Mouse (Mus musculus) embryonic facial prominence, embryonic 12.5 days (tissue): ENCODE results near the gene Ccdc155. TPM values are rescaled to one million over a fixed set of nuclear protein-coding genes. Genes with fewer than 3 reads are reported as not detected.
A peak's percentile ranks its signal among the peaks of the same experiment; 100 is the strongest.

Experiments
- ATAC-seq: fragments of 200-750 bp; cut with Nextera tagmentation; 2 replicates; pipeline ENCODE4 v1.8.0; 2017; ENCODE audit not compliant: insufficient number of reproducible peaks, insufficient read depth, low FRiP score, low TSS enrichment
- H3K27ac ChIP-seq: fragments of 300-500 bp; sonication (generic); 2 replicates; pipeline ENCODE4 v1.5.1; 2016; ENCODE audit warnings: mild to moderate bottlenecking
- H3K27me3 ChIP-seq: fragments of 300-500 bp; sonication (generic); 2 replicates; pipeline ENCODE4 v1.6.1; 2016; ENCODE audit warnings: mild to moderate bottlenecking, moderate library complexity
- H3K36me3 ChIP-seq: fragments of 300-500 bp; sonication (generic); 2 replicates; pipeline ENCODE4 v1.6.1; 2016; ENCODE audit warnings: mild to moderate bottlenecking
- H3K4me1 ChIP-seq: fragments of 300-500 bp; sonication (generic); 2 replicates; pipeline ENCODE4 v1.6.1; 2016
- H3K4me2 ChIP-seq: fragments of 300-500 bp; sonication (generic); replicated peaks from 2 replicates; pipeline ENCODE4 v1.6.1; 2016; ENCODE audit warnings: mild to moderate bottlenecking, moderate library complexity
- H3K4me3 ChIP-seq: fragments of 300-500 bp; sonication (generic); 2 replicates; pipeline ENCODE4 v1.5.1; 2016; ENCODE audit warnings: mild to moderate bottlenecking
- H3K9ac ChIP-seq: fragments of 300-500 bp; sonication (generic); 2 replicates; pipeline ENCODE4 v1.6.1; 2016; ENCODE audit warnings: mild to moderate bottlenecking, moderate library complexity
- H3K9me3 ChIP-seq: fragments of 300-500 bp; sonication (generic); 2 replicates; pipeline ENCODE4 v1.6.1; 2016; ENCODE audit warnings: mild to moderate bottlenecking, moderate library complexity
- WGBS: fragments of 180-500 bp; shearing (Covaris S2); methylation state at CpG from one replicate; pipeline ENCODE4 v1.1.7; 2016; 5-methylcytosine and 5-hydroxymethylcytosine counted together
- polyA plus RNA-seq: library from polyadenylated mRNA; unstranded; fragments of >200 nt; fragmentation: Nextera tagmentation; extraction: Ambion mirVana; gene quantifications from 2 replicates; pipeline ENCODE4 v1.2.1, GENCODE M21; 2016

The Ccdc155 gene
- polyA plus RNA-seq, 1 experiment from 2014 or later, result 1.7 TPM

DNA sequence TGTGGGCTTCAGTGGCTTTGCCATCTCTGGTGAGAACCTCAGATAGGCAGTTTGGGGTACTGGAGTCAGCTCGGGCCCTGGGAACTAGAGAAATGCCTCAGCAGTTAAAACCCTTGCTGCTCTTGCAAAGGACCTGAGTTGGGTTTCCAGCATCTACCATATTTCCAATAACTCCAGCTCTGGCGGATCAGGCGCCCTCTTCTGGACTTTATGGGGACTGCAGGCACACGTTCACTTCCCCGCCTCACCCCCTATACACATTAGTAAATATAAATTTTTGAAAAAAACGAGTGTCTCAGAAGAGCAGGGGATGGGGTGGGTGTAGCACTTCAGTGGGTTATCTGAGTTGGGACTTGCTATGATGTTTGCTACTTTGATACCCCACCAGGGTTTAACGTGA lies 31.7 kb downstream of the Ccdc155 start:
- H3K36me3 ChIP-seq, result no peaks in the 10 kb centered on the region
- H3K27me3 ChIP-seq, result peaks cover 90% of the 10 kb centered on the region
- no peak for ATAC-seq
- WGBS, result 58% methylated on average over 7 of the region's 7 CpGs
- no peak overlapping the region for H3K9ac ChIP-seq
- peaks cover 21% of the 10 kb centered on the region for H3K9me3 ChIP-seq
- H3K4me1 ChIP-seq, result peaks cover 12% of the 10 kb centered on the region
- no peak overlapping the region for H3K27ac ChIP-seq
- H3K4me2 ChIP-seq, result no peak overlapping the region
- H3K4me3 ChIP-seq, result no peak overlapping the region

- H3K36me3 ChIP-seq, result no peaks in the 10 kb centered on the region
- no peak overlapping the region for H3K9ac ChIP-seq
- no peak overlapping the region for H3K4me2 ChIP-seq
- ATAC-seq, result no peak
- H3K27ac ChIP-seq, result no peak overlapping the region
- H3K4me3 ChIP-seq, result no peak overlapping the region
- peaks cover 89% of the 10 kb centered on the region for H3K27me3 ChIP-seq
- 97% methylated on average over 3 of the region's 3 CpGs for WGBS
- peaks cover 21% of the 10 kb centered on the region for H3K9me3 ChIP-seq
- no peaks in the 10 kb centered on the region for H3K4me1 ChIP-seq
These were observed 35.2 kb downstream of the Ccdc155 start for GRCm38 (mm10) chr7:45169495-45169894.

DNA sequence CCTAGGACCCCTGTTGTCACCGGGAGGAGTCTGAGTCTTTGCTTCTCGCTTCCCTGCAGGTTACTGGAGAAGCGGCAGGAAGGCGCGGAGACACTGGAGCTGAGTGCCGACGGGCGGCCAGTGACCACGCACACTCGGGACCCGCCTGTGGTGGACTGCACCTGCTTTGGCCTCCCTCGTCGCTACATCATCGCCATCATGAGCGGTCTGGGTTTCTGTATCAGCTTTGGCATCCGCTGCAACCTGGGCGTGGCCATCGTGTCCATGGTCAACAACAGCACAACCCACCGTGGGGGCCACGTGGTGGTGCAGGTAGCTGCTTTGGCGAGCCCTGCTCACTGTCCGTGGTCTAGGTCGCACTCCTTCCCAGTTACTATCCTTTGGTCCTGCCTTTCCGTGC lies 36.0 kb downstream of the Ccdc155 start:
- Histone ChIP-seq H3K9me3 (peaks cover 21% of the 10 kb centered on the region), H3K27me3 (peaks cover 90% of the 10 kb centered on the region), H3K36me3 (no peaks in the 10 kb centered on the region), H3K4me1 (no peaks in the 10 kb centered on the region), H3K4me3 (no peak overlapping the region), H3K27ac (no peak overlapping the region), H3K9ac (no peak overlapping the region), H3K4me2 (no peak overlapping the region)
- no peak for ATAC-seq
- 4% methylated on average over 24 of the region's 24 CpGs for WGBS

DNA sequence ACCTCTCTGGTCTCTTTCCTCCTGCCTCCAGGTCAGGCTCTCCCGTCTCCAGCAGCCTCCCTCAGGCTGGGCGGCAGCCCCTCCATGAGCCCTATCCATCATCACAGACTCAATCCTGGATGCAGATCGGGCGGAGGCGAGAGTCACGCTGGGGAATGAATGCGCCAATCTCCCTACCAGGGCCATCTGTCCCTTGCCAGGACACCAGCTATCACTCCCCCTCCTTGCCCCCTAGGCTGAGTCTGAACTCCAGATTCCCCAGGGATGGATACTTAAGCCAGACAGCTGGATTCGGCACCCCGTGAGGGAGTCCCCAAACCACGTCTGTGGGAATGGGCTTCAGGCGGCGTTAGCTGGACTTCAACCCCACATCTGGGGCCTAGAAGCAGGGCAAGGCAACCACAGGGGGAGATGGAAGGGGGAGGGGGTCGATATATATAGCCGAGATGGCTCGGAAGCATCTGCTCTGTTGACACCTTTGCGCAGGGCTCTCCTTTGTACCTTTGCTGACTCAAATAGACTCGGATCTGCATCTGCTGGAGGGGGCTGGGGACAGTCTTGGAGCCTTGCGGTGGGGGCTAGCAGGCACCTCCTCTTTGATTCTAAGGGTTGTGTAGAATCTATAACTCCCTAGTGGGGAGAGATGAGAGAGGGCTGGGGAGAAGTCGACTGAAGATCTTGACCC lies 36.8 kb downstream of the Ccdc155 start:
- no peaks in the 10 kb centered on the region for H3K4me1 ChIP-seq
- no peak for ATAC-seq
- no peak overlapping the region for H3K9ac ChIP-seq
- peaks cover 21% of the 10 kb centered on the region for H3K9me3 ChIP-seq
- H3K4me2 ChIP-seq, result no peak overlapping the region
- 1% methylated on average over 19 of the region's 19 CpGs for whole genome bisulfite sequencing
- H3K36me3 ChIP-seq, result no peaks in the 10 kb centered on the region
- peaks cover 92% of the 10 kb centered on the region for H3K27me3 ChIP-seq
- H3K4me3 ChIP-seq, result no peak overlapping the region
- no peak overlapping the region for H3K27ac ChIP-seq

DNA sequence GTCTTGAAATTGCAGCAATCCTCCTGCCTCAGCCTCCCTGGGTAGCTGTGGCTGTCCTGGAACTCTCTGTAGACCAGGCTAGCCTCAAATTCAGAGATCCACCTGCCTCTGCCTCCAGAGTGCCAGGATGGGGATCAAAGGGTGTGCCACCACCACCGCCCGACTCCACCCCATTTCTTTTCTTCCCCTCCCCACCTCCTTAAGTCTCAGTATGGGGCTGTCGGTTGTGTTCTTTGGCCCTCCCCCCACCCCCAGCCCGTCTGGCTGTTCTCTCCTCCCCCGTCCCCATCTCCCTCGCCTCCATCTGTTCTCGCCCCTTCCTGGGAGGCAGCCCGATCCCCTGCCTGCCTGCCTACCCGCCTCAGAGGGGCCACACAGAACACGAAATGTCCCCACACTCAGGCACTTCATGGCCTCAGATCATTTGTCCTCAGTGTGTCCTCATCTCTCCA lies 37.7 kb downstream of the Ccdc155 start:
- Histone ChIP-seq H3K36me3 (no peaks in the 10 kb centered on the region), H3K4me2 (no peak overlapping the region), H3K9ac (no peak overlapping the region), H3K9me3 (peaks cover 21% of the 10 kb centered on the region), H3K4me1 (peaks cover 4% of the 10 kb centered on the region; the same call in 1 of the 2 replicates), H3K27me3 (peaks cover 93% of the 10 kb centered on the region), H3K27ac (no peak overlapping the region), H3K4me3 (no peak overlapping the region)
- 26% methylated on average over 10 of the region's 10 CpGs for WGBS
- no peak for ATAC-seq

DNA sequence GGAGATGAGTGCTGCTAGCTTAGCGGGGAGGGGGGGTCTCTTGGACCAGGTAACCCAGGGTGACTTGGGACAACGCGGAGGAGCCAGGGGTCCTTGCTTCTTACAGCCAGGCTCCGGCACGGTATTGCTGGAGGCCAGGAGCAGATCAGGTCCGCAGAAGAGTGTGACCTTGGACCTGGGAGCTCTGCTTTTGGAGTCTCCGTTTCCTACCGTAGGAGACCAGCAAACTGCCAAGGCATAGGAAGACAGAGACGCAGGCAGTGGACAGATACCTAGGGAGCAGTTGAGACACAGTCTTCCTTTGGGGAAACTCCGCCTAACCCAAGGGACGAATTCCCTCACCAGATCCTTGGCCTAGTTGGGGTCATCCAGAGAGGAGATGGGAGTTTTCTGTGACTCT lies 39.0 kb downstream of the Ccdc155 start:
- no peak overlapping the region for H3K9ac ChIP-seq
- H3K27ac ChIP-seq, result no peak overlapping the region
- H3K36me3 ChIP-seq, result 0 out of 2 replicates have a peak, but pooled peaks cover 6% of the 10 kb centered on the region
- WGBS, result 45% methylated on average over 11 of the region's 11 CpGs
- no peak overlapping the region for H3K4me2 ChIP-seq
- ATAC-seq, result no peak
- peaks cover 82% of the 10 kb centered on the region for H3K27me3 ChIP-seq
- H3K4me1 ChIP-seq, result peaks cover 4% of the 10 kb centered on the region; the same call in 1 of the 2 replicates
- no peak overlapping the region for H3K4me3 ChIP-seq
- H3K9me3 ChIP-seq, result peaks cover 19% of the 10 kb centered on the region

- no peak for ATAC-seq
- Histone ChIP-seq H3K4me1 (peaks cover 4% of the 10 kb centered on the region; the same call in 1 of the 2 replicates), H3K9ac (no peak overlapping the region), H3K27me3 (peaks cover 74% of the 10 kb centered on the region), H3K36me3 (peaks cover 14% of the 10 kb centered on the region), H3K9me3 (peaks cover 11% of the 10 kb centered on the region), H3K4me2 (no peak overlapping the region), H3K4me3 (no peak overlapping the region), H3K27ac (no peak overlapping the region)
- 62% methylated on average over 5 of the region's 5 CpGs for WGBS
These were observed 39.9 kb downstream of the Ccdc155 start for GRCm38 (mm10) chr7:45164833-45165232.

GRCm38 (mm10) chr7:45163735-45164490 lies 40.8 kb downstream of the Ccdc155 start, which contains the start of gene Slc17a7:
TSS of gene Slc17a7 (plus strand) at chr7:45163949.
- H3K9ac ChIP-seq, result peak within 1 kb of the TSS; percentile 54
- H3K4me3 ChIP-seq, result peak within 1 kb of the TSS; percentile 36
- H3K36me3 ChIP-seq, result peaks cover 23% of the 10 kb centered on the region
- WGBS, result 1% methylated on average over 33 of the region's 41 CpGs
- H3K27ac ChIP-seq, result no peak within 1 kb of the TSS
- H3K27me3 ChIP-seq, result peaks cover 65% of the 10 kb centered on the region
- H3K9me3 ChIP-seq, result peaks cover 2% of the 10 kb centered on the region
- peaks cover 4% of the 10 kb centered on the region; the same call in 1 of the 2 replicates for H3K4me1 ChIP-seq
- H3K4me2 ChIP-seq, result peak within 1 kb of the TSS; percentile 62
- no peak for ATAC-seq

DNA sequence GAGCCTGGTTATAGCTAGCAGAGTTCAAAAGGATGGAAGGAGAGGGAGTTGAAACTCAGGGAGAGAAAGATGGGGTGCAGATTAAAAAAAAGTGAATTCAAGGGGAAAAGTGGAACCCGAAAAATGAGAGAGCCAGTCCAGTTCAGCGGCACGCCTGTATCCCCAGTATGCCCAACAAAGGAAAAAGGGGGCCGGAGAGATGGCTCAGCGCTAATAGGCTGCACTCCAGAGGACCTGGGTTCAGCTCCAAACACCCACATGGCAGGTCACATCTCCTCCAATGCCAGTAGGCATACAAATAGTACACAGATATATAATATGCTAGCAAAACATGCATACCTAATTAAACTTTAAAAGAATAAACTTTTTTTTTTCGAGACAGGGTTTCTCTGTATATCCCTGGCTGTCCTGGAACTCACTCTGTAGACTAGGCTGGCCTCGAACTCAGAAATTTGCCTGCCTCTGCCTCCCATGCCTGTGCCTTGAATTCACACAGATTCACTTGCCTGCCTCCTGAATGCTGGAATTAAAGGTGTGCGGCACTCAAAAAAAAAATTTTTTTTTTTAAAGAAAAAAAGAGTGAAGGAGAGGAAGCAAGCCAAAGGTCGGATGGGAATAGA lies 41.6 kb downstream of the Ccdc155 start:
- Histone ChIP-seq H3K4me3 (peak overlapping the region; percentile 36; the same call in 1 of the 2 replicates), H3K36me3 (peaks cover 31% of the 10 kb centered on the region), H3K4me1 (peaks cover 4% of the 10 kb centered on the region; the same call in 1 of the 2 replicates), H3K27ac (no peak overlapping the region), H3K4me2 (no peak overlapping the region), H3K27me3 (peaks cover 57% of the 10 kb centered on the region), H3K9me3 (no peaks in the 10 kb centered on the region), H3K9ac (no peak overlapping the region)
- no peak for ATAC-seq
- 74% methylated on average over 9 of the region's 9 CpGs for WGBS

DNA sequence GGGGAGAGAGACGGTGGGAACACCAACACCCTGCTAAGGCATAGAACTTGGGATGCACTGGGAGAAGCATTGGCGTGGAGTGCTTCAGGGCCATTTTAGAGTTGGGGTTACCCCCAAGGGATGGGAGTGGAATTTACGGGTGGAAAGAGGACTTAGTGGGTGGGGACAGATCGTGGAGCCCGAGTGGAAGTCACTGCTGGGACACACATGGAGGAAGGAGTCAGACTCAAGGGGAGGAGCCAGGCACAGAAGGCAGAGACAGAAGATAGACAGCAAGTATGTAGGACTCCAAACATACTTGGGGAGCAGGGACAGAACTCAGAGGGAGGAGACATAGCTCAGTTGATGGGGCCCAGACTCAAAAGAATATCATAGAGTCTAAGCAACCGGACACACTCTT lies 42.1 kb downstream of the Ccdc155 start:
- peaks cover 52% of the 10 kb centered on the region for H3K27me3 ChIP-seq
- H3K4me3 ChIP-seq, result peak overlapping the region; percentile 33
- peak; percentile 1; the same call in 1 of the 2 replicates for ATAC-seq

GRCm38 (mm10) chr7:45161612-45162473 lies 42.8 kb downstream of the Ccdc155 start:
- Histone ChIP-seq H3K9me3 (no peaks in the 10 kb centered on the region), H3K9ac (peak overlapping the region; percentile 32; the same call in 1 of the 2 replicates), H3K4me3 (peak overlapping the region; percentile 33), H3K36me3 (peaks cover 41% of the 10 kb centered on the region), H3K4me2 (peak overlapping the region; percentile 69), H3K27me3 (peaks cover 45% of the 10 kb centered on the region), H3K4me1 (peaks cover 4% of the 10 kb centered on the region; the same call in 1 of the 2 replicates), H3K27ac (no peak overlapping the region)
- WGBS, result 5% methylated on average over 35 of the region's 35 CpGs
- peak; percentile 87 for ATAC-seq

More for the DNA sequence above, 42.1 kb downstream of the Ccdc155 start:
- H3K9me3 ChIP-seq, result no peaks in the 10 kb centered on the region
- peak overlapping the region; percentile 69 for H3K4me2 ChIP-seq
- H3K9ac ChIP-seq, result 0 out of 2 replicates have a peak overlapping the region, but pooled peaks have one; percentile 21
- H3K4me1 ChIP-seq, result peaks cover 4% of the 10 kb centered on the region; the same call in 1 of the 2 replicates
- H3K36me3 ChIP-seq, result peaks cover 37% of the 10 kb centered on the region
- H3K27ac ChIP-seq, result no peak overlapping the region
- WGBS, result 27% methylated on average over 6 of the region's 6 CpGs
